Mouse (Mus musculus) spleen, postnatal 4 days (tissue): ENCODE measurements at regions not wholly inside any gene's neighbourhood (a gene's known extent, or its start where the extent isn't known, plus 50 kb on each side); places are given as distances from the start of the nearest gene placed in this dataset.
A peak's percentile ranks its signal among the peaks of the same experiment; 100 is the strongest.

Source experiments
- DNase-seq, 2 experiments: peaks; one replicate each; pipeline ENCODE4 v3.0.0; 2022; ENCODE audit warnings: low spot score in 2 of 2

DNA sequence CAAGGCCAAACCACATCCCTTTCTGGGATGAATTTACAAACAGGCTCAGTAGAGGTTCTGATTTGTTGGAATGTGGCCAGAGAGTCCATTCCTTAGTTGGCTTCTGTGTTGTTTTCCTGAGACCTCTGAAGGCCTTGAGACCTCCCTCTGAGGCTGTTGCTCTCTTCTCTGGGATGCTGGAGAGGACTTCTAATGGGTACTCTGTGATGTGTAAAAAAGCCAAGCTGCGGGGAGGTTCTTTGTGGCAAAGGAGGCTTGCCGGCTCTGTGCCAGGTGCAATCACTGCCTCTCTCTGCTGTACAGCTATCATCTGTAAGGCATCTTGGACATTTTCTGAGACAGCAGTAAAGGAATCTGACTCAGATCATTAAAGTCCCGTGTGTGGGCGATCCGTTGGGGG is 192.3 kb downstream of the Gm5447 start:
- peak in 1 of 2 experiments; percentile 40 for DNase-seq

- DNase-seq = no peak
These were observed 194.8 kb downstream of the Gm5447 start for GRCm38 (mm10) chr13:31168854-31169253.

GRCm38 (mm10) chr13:31171751-31172150 is 197.7 kb downstream of the Gm5447 start:
- no peak for DNase-seq

GRCm38 (mm10) chr13:31172580-31172979 is 198.6 kb downstream of the Gm5447 start:
- DNase-seq = no peak

- no peak for DNase-seq
These were observed 204.2 kb downstream of the Gm5447 start for GRCm38 (mm10) chr13:31177999-31178783.

- DNase-seq = no peak
These were observed 205.0 kb downstream of the Gm5447 start for GRCm38 (mm10) chr13:31178964-31179363.

DNA sequence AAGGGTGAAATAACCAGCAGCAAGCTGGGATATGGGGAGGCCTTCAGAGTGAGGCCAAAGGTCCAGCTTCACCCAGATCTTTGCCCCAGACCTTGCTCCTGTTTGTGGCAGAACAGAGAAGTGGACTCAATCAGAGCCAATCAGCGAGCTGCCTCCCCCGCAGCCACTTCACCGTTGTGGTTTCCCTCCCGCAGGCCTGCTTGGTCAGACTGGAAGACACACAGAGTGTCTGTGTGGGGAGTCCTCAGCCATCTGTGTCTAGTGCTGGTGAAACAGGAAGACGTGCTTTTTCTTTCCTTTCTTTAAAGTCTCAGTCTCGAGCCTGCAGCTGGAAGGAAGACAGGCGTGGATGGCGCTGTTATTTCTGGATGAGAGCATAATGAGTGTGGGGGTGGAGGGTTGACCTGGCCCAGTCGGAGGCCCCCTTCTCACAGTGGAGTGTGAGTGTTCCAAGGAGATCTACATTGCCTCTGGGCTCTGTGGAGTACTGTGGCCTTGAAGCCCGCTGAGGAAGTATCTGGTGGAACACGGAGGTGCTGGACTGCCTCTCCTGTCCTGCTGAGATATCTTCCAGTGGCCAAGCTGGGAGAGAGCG is 205.5 kb downstream of the Gm5447 start:
- no peak for DNase-seq

- no peak for DNase-seq
These were observed 207.5 kb downstream of the Gm5447 start for GRCm38 (mm10) chr13:31181530-31181929.

GRCm38 (mm10) chr13:31184845-31185834 is 211.1 kb downstream of the Gm5447 start:
- DNase-seq = no peak

DNA sequence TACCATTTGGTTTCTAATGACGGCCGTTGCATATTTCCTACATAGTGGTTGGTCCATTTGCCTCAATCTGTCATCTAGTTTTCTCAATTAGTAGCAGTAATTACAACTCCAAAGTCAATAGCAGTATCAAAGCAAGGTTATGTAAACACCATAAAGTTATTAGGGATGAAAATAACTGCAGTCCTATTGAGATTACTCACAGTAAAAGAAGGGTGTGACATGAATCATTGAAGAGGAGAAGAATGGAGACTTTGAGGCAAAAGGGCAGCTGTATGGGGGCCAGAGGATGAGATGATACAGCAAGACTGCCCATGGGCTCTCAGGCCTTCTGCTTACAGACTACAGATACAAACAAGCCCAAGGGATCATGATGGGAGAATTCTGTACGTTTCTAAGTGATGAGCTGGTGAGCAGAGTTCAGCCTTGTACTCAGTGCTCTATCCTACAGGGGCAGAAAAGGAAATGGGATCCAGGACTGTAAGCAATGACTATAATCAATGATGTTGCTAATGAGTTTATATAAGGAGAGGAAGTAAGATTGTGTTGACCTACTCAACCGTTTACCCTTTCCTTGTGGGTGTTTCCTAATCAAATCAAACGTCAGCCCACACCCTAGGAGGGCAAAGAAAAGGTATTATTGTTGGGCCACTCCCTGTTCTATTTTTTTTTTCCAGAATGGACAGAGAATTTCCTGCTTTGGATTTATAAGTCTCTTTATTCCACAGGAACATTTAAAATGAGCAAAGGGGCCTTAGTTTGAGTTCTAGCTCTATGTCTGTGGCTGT is 213.0 kb downstream of the Gm5447 start:
- no peak for DNase-seq

DNA sequence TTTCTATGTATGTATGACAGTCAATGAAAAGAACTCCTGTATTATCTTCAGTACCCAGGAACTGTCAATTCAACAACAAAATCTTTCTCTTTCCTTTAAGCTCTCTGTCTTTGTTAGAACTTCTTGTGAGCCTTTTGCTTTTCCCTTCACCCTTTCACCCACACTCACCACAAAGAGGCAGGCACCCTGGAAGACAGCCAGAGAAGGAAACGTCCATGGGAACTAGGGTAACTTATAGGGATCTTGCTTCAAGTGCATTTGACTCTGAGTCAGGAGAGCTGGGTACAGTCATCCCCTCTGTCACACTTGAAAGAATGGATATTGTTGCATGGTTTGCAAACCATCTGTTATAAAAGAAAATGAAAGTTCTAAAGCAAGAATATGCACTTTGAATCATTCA is 215.1 kb downstream of the Gm5447 start:
- DNase-seq = no peak

- no peak for DNase-seq
These were observed 216.0 kb downstream of the Gm5447 start for GRCm38 (mm10) chr13:31190036-31190435.

GRCm38 (mm10) chr13:31191344-31192139 is 217.5 kb downstream of the Gm5447 start:
- no peak for DNase-seq

DNA sequence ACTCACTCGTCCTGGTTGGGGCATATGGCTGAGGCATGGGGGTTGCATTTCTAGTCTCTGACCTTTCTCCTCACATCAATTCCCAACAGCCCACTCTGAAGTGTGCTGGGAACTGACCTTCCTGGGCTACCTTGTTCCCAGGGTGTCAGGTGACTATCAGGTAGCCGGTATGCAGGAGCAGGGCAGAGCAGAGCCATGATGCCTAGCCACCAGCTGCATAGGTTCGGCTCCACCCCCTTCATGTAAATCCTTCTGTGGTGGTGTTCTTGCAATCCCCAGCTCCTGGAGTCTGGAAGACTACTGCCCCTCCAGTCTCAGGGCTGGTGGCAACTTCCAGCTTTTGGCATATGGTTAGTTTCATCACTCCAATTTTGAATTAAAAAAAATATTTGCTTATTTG is 221.0 kb downstream of the Gm5447 start:
- no peak for DNase-seq

DNA sequence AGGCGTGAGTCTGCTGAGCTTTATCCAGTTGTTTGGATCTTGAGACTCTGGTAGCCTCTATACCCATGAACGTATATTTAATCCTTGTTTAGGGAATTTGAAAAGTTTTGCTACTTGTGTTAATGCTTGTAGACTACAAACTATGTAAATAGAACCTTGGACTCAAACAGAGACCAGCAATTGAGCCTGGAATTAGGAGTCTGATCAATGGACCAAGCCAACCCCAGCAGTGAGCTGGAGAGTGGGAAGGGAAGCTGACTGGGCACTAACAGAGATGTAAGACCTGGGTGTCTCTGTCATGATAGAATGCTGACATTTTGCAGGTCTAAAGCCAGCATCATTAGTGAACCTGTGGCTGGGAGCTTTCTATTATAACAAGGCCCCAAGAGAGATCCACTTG is 222.5 kb downstream of the Gm5447 start:
- no peak for DNase-seq

- DNase-seq = no peak
These were observed 223.6 kb downstream of the Gm5447 start for GRCm38 (mm10) chr13:31197593-31197992.

DNA sequence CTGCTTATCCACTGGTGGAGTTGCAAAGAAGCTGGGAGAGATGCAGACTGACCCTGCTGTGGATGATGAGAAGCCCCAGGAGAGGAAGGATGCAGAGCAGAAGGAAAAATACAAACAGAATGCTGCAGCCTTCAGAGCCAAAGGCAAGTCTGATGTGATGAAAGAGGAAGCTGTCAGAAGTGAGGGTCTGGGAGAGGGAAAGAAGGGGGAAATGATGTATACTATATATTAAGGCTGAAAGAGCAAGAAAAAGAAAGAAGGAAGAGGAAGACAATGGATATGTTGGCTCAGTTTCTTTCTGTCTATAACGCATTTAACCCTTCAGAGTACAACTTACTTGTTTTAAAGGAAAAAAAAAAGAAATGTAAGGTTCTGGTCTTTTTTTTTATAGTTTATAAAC is 225.4 kb downstream of the Gm5447 start:
- no peak for DNase-seq

- no peak for DNase-seq
These were observed 230.1 kb downstream of the Gm5447 start for GRCm38 (mm10) chr13:31204068-31204467.

GRCm38 (mm10) chr13:31206381-31206780 is 232.4 kb downstream of the Gm5447 start:
- no peak for DNase-seq

- no peak for DNase-seq
These were observed 233.7 kb downstream of the Gm5447 start for GRCm38 (mm10) chr13:31207709-31208108.

GRCm38 (mm10) chr13:31223016-31223415 is 249.0 kb downstream of the Gm5447 start:
- no peak for DNase-seq
